Mouse (Mus musculus): ENCODE data around the gene Trmt5. TPM values are rescaled to one million over a fixed set of nuclear protein-coding genes. Genes with fewer than 3 reads are reported as not detected.
A peak's percentile ranks its signal among the peaks of the same experiment; 100 is the strongest.

Gene Trmt5
- polyA plus RNA-seq, 1 experiment from 2014 or later: 18.3 TPM

GRCm38 (mm10) chr12:73288626-73289025 lies 2.1 kb upstream of the Trmt5 start:
- 95% methylated on average over 3 of the region's 3 CpGs for WGBS
- Histone ChIP-seq H3K27ac (ENCODE audit: low read depth, low read length) (no peak overlapping the region), H3K36me3 (ENCODE audit: control insufficient read depth, insufficient read depth, low read length) (no peaks in the 10 kb centered on the region), H3K4me3 (ENCODE audit: low read depth, low read length) (no peak overlapping the region), H3K9ac (ENCODE audit: low read length) (no peak overlapping the region), H3K4me2 (no peak overlapping the region), H3K9me3 (ENCODE audit: control insufficient read depth, low read length) (no peaks in the 10 kb centered on the region), H3K4me1 (ENCODE audit: control insufficient read depth, insufficient read depth, low read length) (peaks cover 4% of the 10 kb centered on the region; the same call in 1 of the 2 replicates), H3K27me3 (ENCODE audit: control insufficient read depth, insufficient read depth, low read length) (no peaks in the 10 kb centered on the region)
- DNase-seq (ENCODE audit: low spot score, missing footprints): no peak
- no peak for ATAC-seq (ENCODE audit: low FRiP score)

- no peak for DNase-seq (ENCODE audit: low spot score, missing footprints)
- peak overlapping the region; percentile 72; the same call in 1 of the 2 replicates for H3K4me3 ChIP-seq (ENCODE audit: low read depth, low read length)
- no peaks in the 10 kb centered on the region for H3K27me3 ChIP-seq (ENCODE audit: control insufficient read depth, insufficient read depth, low read length)
- H3K9me3 ChIP-seq (ENCODE audit: control insufficient read depth, low read length): no peaks in the 10 kb centered on the region
- peak overlapping the region; percentile 85; the same call in 1 of the 2 replicates for H3K9ac ChIP-seq (ENCODE audit: low read length)
- WGBS: 76% methylated on average over 8 of the region's 8 CpGs
- no peak overlapping the region for H3K27ac ChIP-seq (ENCODE audit: low read depth, low read length)
- H3K4me2 ChIP-seq: peak overlapping the region; percentile 72; the same call in 1 of the 2 replicates
- no peaks in the 10 kb centered on the region for H3K36me3 ChIP-seq (ENCODE audit: control insufficient read depth, insufficient read depth, low read length)
- H3K4me1 ChIP-seq (ENCODE audit: control insufficient read depth, insufficient read depth, low read length): peaks cover 4% of the 10 kb centered on the region; the same call in 1 of the 2 replicates
- no peak for ATAC-seq (ENCODE audit: low FRiP score)
Measured at GRCm38 (mm10) chr12:73287609-73288008, 1.1 kb upstream of the Trmt5 start.

- Histone ChIP-seq H3K36me3 (ENCODE audit: control insufficient read depth, insufficient read depth, low read length) (peaks cover 11% of the 10 kb centered on the region), H3K4me3 (ENCODE audit: low read depth, low read length) (no peak overlapping the region), H3K27me3 (ENCODE audit: control insufficient read depth, insufficient read depth, low read length) (no peaks in the 10 kb centered on the region), H3K27ac (ENCODE audit: low read depth, low read length) (no peak overlapping the region), H3K9ac (ENCODE audit: low read length) (no peak overlapping the region), H3K4me2 (no peak overlapping the region), H3K9me3 (ENCODE audit: control insufficient read depth, low read length) (no peaks in the 10 kb centered on the region), H3K4me1 (ENCODE audit: control insufficient read depth, insufficient read depth, low read length) (no peaks in the 10 kb centered on the region)
- WGBS: 98% methylated on average over 3 of the region's 3 CpGs
- ATAC-seq (ENCODE audit: low FRiP score) (no peak), DNase-seq (ENCODE audit: low spot score, missing footprints) (no peak)
Measured at GRCm38 (mm10) chr12:73274921-73275320, 11.6 kb downstream of the Trmt5 start.

GRCm38 (mm10) chr12:73269933-73270332 lies 16.6 kb downstream of the Trmt5 start:
- Histone ChIP-seq H3K9ac (ENCODE audit: low read length) (no peak overlapping the region), H3K27me3 (ENCODE audit: control insufficient read depth, insufficient read depth, low read length) (no peaks in the 10 kb centered on the region), H3K36me3 (ENCODE audit: control insufficient read depth, insufficient read depth, low read length) (no peaks in the 10 kb centered on the region; the same call in 1 of the 2 replicates), H3K9me3 (ENCODE audit: control insufficient read depth, low read length) (no peaks in the 10 kb centered on the region), H3K4me2 (no peak overlapping the region), H3K27ac (ENCODE audit: low read depth, low read length) (no peak overlapping the region), H3K4me3 (ENCODE audit: low read depth, low read length) (no peak overlapping the region), H3K4me1 (ENCODE audit: control insufficient read depth, insufficient read depth, low read length) (no peaks in the 10 kb centered on the region)
- ATAC-seq (ENCODE audit: low FRiP score): no peak
- no peak for DNase-seq (ENCODE audit: low spot score, missing footprints)
- WGBS: 92% methylated on average over 4 of the region's 4 CpGs

- no peak overlapping the region for H3K27ac ChIP-seq (ENCODE audit: low read depth, low read length)
- no peak overlapping the region for H3K4me2 ChIP-seq
- H3K9ac ChIP-seq (ENCODE audit: low read length): no peak overlapping the region
- no peak for ATAC-seq (ENCODE audit: low FRiP score)
- H3K9me3 ChIP-seq (ENCODE audit: control insufficient read depth, low read length): no peaks in the 10 kb centered on the region
- no peaks in the 10 kb centered on the region for H3K4me1 ChIP-seq (ENCODE audit: control insufficient read depth, insufficient read depth, low read length)
- no peak overlapping the region for H3K4me3 ChIP-seq (ENCODE audit: low read depth, low read length)
- no peaks in the 10 kb centered on the region for H3K27me3 ChIP-seq (ENCODE audit: control insufficient read depth, insufficient read depth, low read length)
- WGBS: 91% methylated on average over 3 of the region's 3 CpGs
- H3K36me3 ChIP-seq (ENCODE audit: control insufficient read depth, insufficient read depth, low read length): no peaks in the 10 kb centered on the region; the same call in 1 of the 2 replicates
- DNase-seq (ENCODE audit: low spot score, missing footprints): no peak
Measured at GRCm38 (mm10) chr12:73269531-73269930, 17.0 kb downstream of the Trmt5 start.

GRCm38 (mm10) chr12:73268497-73268896 lies 18.0 kb downstream of the Trmt5 start:
- H3K27ac ChIP-seq (ENCODE audit: low read depth, low read length): no peak overlapping the region
- WGBS: 75% methylated on average over 1 of the region's 1 CpGs
- no peaks in the 10 kb centered on the region for H3K36me3 ChIP-seq (ENCODE audit: control insufficient read depth, insufficient read depth, low read length)
- no peak overlapping the region for H3K4me2 ChIP-seq
- H3K4me3 ChIP-seq (ENCODE audit: low read depth, low read length): no peak overlapping the region
- no peak overlapping the region for H3K9ac ChIP-seq (ENCODE audit: low read length)
- no peaks in the 10 kb centered on the region for H3K4me1 ChIP-seq (ENCODE audit: control insufficient read depth, insufficient read depth, low read length)
- ATAC-seq (ENCODE audit: low FRiP score): no peak
- DNase-seq (ENCODE audit: low spot score, missing footprints): no peak
- no peaks in the 10 kb centered on the region for H3K27me3 ChIP-seq (ENCODE audit: control insufficient read depth, insufficient read depth, low read length)
- no peaks in the 10 kb centered on the region for H3K9me3 ChIP-seq (ENCODE audit: control insufficient read depth, low read length)

- Histone ChIP-seq H3K27me3 (ENCODE audit: control insufficient read depth, insufficient read depth, low read length) (no peaks in the 10 kb centered on the region), H3K4me3 (ENCODE audit: low read depth, low read length) (no peak overlapping the region), H3K27ac (ENCODE audit: low read depth, low read length) (no peak overlapping the region), H3K9me3 (ENCODE audit: control insufficient read depth, low read length) (no peaks in the 10 kb centered on the region), H3K4me2 (no peak overlapping the region), H3K9ac (ENCODE audit: low read length) (no peak overlapping the region), H3K36me3 (ENCODE audit: control insufficient read depth, insufficient read depth, low read length) (no peaks in the 10 kb centered on the region), H3K4me1 (ENCODE audit: control insufficient read depth, insufficient read depth, low read length) (no peaks in the 10 kb centered on the region)
- 92% methylated on average over 1 of the region's 1 CpGs for WGBS
- ATAC-seq (ENCODE audit: low FRiP score) (no peak), DNase-seq (ENCODE audit: low spot score, missing footprints) (no peak)
Measured at GRCm38 (mm10) chr12:73266597-73266996, 19.9 kb downstream of the Trmt5 start.

- Histone ChIP-seq H3K27me3 (ENCODE audit: control insufficient read depth, insufficient read depth, low read length) (no peaks in the 10 kb centered on the region), H3K9me3 (ENCODE audit: control insufficient read depth, low read length) (no peaks in the 10 kb centered on the region), H3K27ac (ENCODE audit: low read depth, low read length) (no peak overlapping the region), H3K4me2 (no peak overlapping the region), H3K9ac (ENCODE audit: low read length) (no peak overlapping the region), H3K36me3 (ENCODE audit: control insufficient read depth, insufficient read depth, low read length) (no peaks in the 10 kb centered on the region), H3K4me1 (ENCODE audit: control insufficient read depth, insufficient read depth, low read length) (no peaks in the 10 kb centered on the region), H3K4me3 (ENCODE audit: low read depth, low read length) (no peak overlapping the region)
- 86% methylated on average over 3 of the region's 3 CpGs for WGBS
- ATAC-seq (ENCODE audit: low FRiP score) (no peak), DNase-seq (ENCODE audit: low spot score, missing footprints) (no peak)
Measured at GRCm38 (mm10) chr12:73265381-73265978, 21.0 kb downstream of the Trmt5 start.

- no peak for ATAC-seq (ENCODE audit: low FRiP score)
Measured at GRCm38 (mm10) chr12:73260339-73260738, 26.2 kb downstream of the Trmt5 start.

More at GRCm38 (mm10) chr12:73260339-73260738, 26.2 kb downstream of the Trmt5 start:
- WGBS: 88% methylated on average over 1 of the region's 1 CpGs
- Histone ChIP-seq H3K36me3 (ENCODE audit: control insufficient read depth, insufficient read depth, low read length) (no peaks in the 10 kb centered on the region), H3K9me3 (ENCODE audit: control insufficient read depth, low read length) (no peaks in the 10 kb centered on the region), H3K4me3 (ENCODE audit: low read depth, low read length) (no peak overlapping the region), H3K4me1 (ENCODE audit: control insufficient read depth, insufficient read depth, low read length) (no peaks in the 10 kb centered on the region), H3K9ac (ENCODE audit: low read length) (no peak overlapping the region), H3K4me2 (no peak overlapping the region), H3K27me3 (ENCODE audit: control insufficient read depth, insufficient read depth, low read length) (no peaks in the 10 kb centered on the region), H3K27ac (ENCODE audit: low read depth, low read length) (no peak overlapping the region)
- DNase-seq (ENCODE audit: low spot score, missing footprints): no peak

All from midbrain, embryonic 11.5 days (tissue).